Mouse (Mus musculus): ENCODE data around the gene Pex12. TPM values are rescaled to one million over a fixed set of nuclear protein-coding genes. Genes with fewer than 3 reads are reported as not detected.
A peak's percentile ranks its signal among the peaks of the same experiment; 100 is the strongest.
"Not testable (repeated sequence)": the region's sequence is repeated elsewhere in the genome, so short reads cannot be mapped to it uniquely, and the experiment has no call there.

Pex12 gene
- polyA plus RNA-seq, 1 experiment = 7.3 TPM

DNA sequence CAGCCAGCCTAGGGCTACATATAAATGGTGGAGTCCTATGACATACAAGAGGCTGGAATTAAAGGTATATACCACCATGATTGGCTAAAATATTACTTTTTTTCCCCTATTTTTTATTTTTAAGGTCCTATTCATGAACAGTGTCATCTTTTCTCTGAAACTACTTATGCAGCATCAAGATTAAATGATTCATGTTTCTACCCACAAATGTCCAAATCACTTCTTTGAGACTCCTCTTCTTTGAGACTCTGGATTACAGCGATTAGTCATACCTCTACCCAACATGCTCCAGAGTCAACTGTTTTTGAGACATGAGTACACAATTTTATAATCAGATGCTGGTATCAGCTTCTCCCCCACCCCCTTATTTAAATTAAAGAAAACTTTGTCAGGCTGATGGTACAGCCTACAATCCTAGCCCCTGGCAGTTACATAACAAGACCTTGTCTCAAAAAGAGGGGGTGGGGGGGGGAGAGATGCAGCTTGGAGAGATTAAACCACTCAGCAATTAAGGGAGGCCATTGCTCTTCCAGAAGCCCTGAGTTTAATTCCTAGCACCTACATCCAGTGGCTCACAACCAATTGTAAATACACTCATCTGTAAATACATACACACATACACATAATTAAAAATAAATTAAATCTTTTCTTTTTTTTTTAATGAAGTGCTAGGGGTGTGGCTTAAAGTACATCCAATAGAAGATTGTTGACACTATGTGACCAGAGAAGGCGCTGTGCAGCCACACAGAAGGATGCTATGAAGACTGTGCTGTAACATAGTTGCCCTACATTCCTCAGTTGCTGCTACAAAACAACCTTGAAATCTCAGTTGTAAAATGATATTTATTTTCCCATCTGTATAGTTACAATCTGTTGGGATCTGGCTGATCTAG, 30.2 kb downstream of the Pex12 start:
- H3K27ac ChIP-seq (ENCODE audit: insufficient read depth, low read length) = no peak overlapping the region

DNA sequence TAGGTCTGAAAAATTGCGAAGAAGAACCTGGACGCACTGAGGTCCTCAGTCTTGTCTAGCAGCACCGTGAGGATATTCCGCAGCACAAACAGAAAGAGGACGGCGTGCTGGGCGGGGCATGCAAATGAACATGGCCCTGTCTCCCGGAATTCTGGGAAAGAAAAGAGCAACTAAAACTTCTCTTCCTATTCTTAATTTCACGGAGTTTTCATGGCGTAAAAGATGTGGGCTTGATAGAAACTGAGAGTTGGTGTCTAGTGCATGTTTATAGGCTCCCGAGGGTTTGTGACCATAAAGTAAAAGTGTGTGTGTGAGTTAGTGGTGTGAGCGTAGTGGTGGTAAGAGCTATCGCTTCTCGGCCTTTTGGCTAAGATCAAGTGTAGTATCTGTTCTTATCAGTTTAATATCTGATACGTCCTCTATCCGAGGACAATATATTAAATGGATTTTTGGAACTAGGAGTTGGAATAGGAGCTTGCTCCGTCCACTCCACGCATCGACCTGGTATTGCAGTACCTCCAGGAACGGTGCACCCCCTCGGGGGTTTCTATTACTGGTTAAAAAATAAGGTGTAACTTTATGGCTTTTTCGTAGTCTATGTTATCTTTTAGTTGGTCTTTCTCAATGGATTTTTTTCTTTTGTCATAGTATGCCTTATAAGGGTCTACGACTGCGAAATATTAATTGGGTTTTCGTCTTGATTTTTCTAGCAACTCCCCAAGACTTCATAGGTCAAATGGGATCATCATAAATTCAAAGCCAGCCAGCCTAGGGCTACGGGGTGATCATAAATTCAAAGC, 31.0 kb downstream of the Pex12 start:
- H3K4me3 ChIP-seq (ENCODE audit: insufficient read depth, low read length) = peak overlapping the region; percentile 34
- H3K4me1 ChIP-seq (ENCODE audit: control insufficient read depth, insufficient read depth, low read length) = no peaks in the 10 kb centered on the region
- H3K27ac ChIP-seq (ENCODE audit: insufficient read depth, low read length) = peak overlapping the region; percentile 55; the same call in 1 of the 2 replicates
- TF ChIP-seq CTCF (IDR thresholded peaks at IDR 0.05; ENCODE audit: extremely low read depth, insufficient read depth, low read length) = no peak
- TF ChIP-seq POLR2A (IDR thresholded peaks at IDR 0.05; ENCODE audit: extremely low read depth, insufficient read depth, low read length) = peak; percentile 65

More for the DNA sequence above, 30.2 kb downstream of the Pex12 start:
- TF ChIP-seq POLR2A (IDR thresholded peaks at IDR 0.05; ENCODE audit: extremely low read depth, insufficient read depth, low read length) (no peak), CTCF (IDR thresholded peaks at IDR 0.05; ENCODE audit: extremely low read depth, insufficient read depth, low read length) (peak; percentile 25; the same call in 1 of the 2 replicates)
- Histone ChIP-seq H3K4me3 (ENCODE audit: insufficient read depth, low read length) (no peak overlapping the region), H3K4me1 (ENCODE audit: control insufficient read depth, insufficient read depth, low read length) (no peaks in the 10 kb centered on the region)

DNA sequence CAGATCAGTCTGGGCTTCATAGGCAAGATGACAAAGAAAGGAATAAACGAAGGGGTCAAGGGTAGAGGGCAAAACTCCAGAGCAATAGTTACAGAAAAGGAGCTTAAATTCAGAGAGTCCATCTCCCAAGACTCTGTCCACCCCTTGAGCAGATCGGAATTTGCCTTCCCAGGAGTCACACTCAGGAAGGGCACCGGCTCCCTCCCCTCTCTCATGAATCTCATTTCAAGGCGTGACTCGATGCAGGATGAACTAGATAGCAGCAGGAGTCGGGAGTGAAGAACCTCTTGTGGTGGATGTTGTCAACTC, 31.6 kb downstream of the Pex12 start:
- H3K4me1 ChIP-seq (ENCODE audit: control insufficient read depth, insufficient read depth, low read length) = no peaks in the 10 kb centered on the region
- H3K4me3 ChIP-seq (ENCODE audit: insufficient read depth, low read length) = peak overlapping the region; percentile 34
- peak overlapping the region; percentile 55; the same call in 1 of the 2 replicates for H3K27ac ChIP-seq (ENCODE audit: insufficient read depth, low read length)
- TF ChIP-seq CTCF (IDR thresholded peaks at IDR 0.05; ENCODE audit: extremely low read depth, insufficient read depth, low read length) = no peak
- TF ChIP-seq POLR2A (IDR thresholded peaks at IDR 0.05; ENCODE audit: extremely low read depth, insufficient read depth, low read length) = no peak

DNA sequence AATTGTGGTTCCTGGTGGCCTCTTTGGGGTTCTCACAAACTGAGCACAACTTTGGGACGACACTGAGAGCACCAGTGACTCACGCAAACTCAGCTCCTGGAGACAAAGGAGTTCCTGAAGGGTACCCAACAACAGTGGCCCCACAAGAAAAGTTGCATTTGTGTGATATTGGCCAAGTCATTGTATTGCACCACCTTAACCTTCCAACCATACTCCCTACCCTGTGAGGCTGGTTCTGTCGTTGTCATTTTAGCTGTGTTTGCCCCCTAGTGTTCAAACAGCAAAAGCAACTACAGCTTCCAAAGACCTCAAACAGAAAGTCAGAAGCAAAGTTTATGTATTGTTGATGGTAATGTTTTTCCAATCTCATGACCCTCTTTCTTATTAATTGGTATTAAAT, 39.2 kb downstream of the Pex12 start:
- Histone ChIP-seq H3K4me3 (ENCODE audit: insufficient read depth, low read length) (no peak overlapping the region), H3K27ac (ENCODE audit: insufficient read depth, low read length) (no peak overlapping the region)
- TF ChIP-seq POLR2A (IDR thresholded peaks at IDR 0.05; ENCODE audit: extremely low read depth, insufficient read depth, low read length) (no peak), CTCF (IDR thresholded peaks at IDR 0.05; ENCODE audit: extremely low read depth, insufficient read depth, low read length) (peak; percentile 46; the same call in 1 of the 2 replicates)

DNA sequence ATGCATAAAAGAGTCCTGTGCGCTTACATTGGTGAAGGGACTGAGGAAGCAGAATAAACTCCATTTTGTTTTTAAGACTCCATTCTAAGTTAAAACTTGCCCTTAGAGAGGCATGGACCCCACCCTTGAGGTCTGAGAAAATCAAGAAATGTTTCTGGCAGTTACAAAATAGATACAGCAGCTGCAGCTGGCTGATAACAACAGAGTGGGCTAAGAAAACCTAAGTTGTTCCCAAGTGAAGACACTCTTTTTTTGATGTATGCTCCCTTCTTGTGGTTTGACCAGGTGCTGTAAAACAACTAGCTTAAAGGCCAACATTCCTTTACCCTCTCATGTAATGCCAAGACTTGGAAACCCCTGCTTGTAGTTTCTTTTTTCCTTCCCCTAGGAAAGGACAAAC, 39.7 kb downstream of the Pex12 start:
- H3K4me3 ChIP-seq (ENCODE audit: insufficient read depth, low read length) = no peak overlapping the region
- TF ChIP-seq CTCF (IDR thresholded peaks at IDR 0.05; ENCODE audit: extremely low read depth, insufficient read depth, low read length) = no peak
- TF ChIP-seq POLR2A (IDR thresholded peaks at IDR 0.05; ENCODE audit: extremely low read depth, insufficient read depth, low read length) = no peak
- no peaks in the 10 kb centered on the region for H3K4me1 ChIP-seq (ENCODE audit: control insufficient read depth, insufficient read depth, low read length)
- no peak overlapping the region for H3K27ac ChIP-seq (ENCODE audit: insufficient read depth, low read length)

More for the DNA sequence above, 39.2 kb downstream of the Pex12 start:
- no peaks in the 10 kb centered on the region for H3K4me1 ChIP-seq (ENCODE audit: control insufficient read depth, insufficient read depth, low read length)

DNA sequence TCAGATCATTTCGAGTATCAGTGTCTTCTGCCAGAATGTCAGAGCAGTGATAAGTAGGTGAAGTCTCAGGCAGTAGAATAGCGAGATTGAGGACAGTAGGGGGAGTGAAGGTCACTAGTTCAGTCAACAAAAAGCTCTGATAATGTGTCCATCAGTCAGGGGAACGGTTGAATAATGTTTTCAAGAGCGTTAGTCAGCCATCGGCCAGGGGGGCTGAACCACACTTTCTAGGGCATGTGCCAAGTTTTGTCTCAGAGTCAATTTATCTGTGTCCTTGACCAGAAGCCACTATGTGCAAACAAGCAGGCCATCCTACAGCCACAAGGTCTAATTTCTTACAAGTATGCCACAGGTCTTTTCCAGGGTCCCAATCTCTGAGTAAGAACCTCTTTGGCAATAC, 45.2 kb downstream of the Pex12 start:
- not testable (repeated sequence) for H3K4me1 ChIP-seq (ENCODE audit: control insufficient read depth, insufficient read depth, low read length)

More for the DNA sequence above, 45.2 kb downstream of the Pex12 start:
- not testable (repeated sequence) for H3K4me3 ChIP-seq (ENCODE audit: insufficient read depth, low read length); H3K27ac ChIP-seq (ENCODE audit: insufficient read depth, low read length)

Other genes starting within 250 kb of the Pex12 start
- gene Slfn2, start 237.5 kb downstream of the Pex12 start, polyA plus RNA-seq (2012; rRNA removed) = 1.7 and 2.5 TPM in 2 replicates
- gene Slfn1, start 185.7 kb downstream of the Pex12 start, polyA plus RNA-seq (2012; rRNA removed) = 0.04 and 0.09 TPM in 2 replicates
- 0.06 TPM in 2 replicates for gene Slfn4, start 127.4 kb downstream of the Pex12 start, polyA plus RNA-seq (2012; rRNA removed)
- gene Slfn3, start 111.3 kb downstream of the Pex12 start, polyA plus RNA-seq (2012; rRNA removed) = 0.46 and 0.74 TPM in 2 replicates
- not detected in 2 replicates for gene Slfn14, start 15.9 kb downstream of the Pex12 start, polyA plus RNA-seq (2012; rRNA removed)
- 130 and 131 TPM in 2 replicates for gene Ap2b1, start 3.6 kb downstream of the Pex12 start, polyA plus RNA-seq (2012; rRNA removed)
- 252 and 271 TPM in 2 replicates for gene Rasl10b, start 106.6 kb upstream of the Pex12 start, polyA plus RNA-seq (2012; rRNA removed)
- gene Gas2l2, start 126.9 kb upstream of the Pex12 start, polyA plus RNA-seq (2012; rRNA removed) = 0.10 TPM in 1 of 2 replicates, not detected in the other
- gene 1700020L24Rik, start 135.1 kb upstream of the Pex12 start, polyA plus RNA-seq (2012; rRNA removed) = 0.75 and 0.95 TPM in 2 replicates
- 3.9 and 5.3 TPM in 2 replicates for gene Mmp28, start 160.5 kb upstream of the Pex12 start, polyA plus RNA-seq (2012; rRNA removed)
- 43.0 and 50.8 TPM in 2 replicates for gene Taf15, start 170.5 kb upstream of the Pex12 start, polyA plus RNA-seq (2012; rRNA removed)
- gene Heatr9, start 219.6 kb upstream of the Pex12 start, polyA plus RNA-seq (2012; rRNA removed) = not detected in 2 replicates
- 0.58 and 1.0 TPM in 2 replicates for gene Ccl5, start 227.9 kb upstream of the Pex12 start, polyA plus RNA-seq (2012; rRNA removed)